Mouse (Mus musculus) embryonic facial prominence, embryonic 11.5 days (tissue): Measurements from ENCODE around the gene Col6a2. TPM values are rescaled to one million over a fixed set of nuclear protein-coding genes. Genes with fewer than 3 reads are reported as not detected.

Experiments used
- ATAC-seq: fragments of 200-750 bp; cut with Nextera tagmentation; replicated peaks from 2 replicates; pipeline ENCODE4 v1.8.0; 2017; ENCODE audit warnings: low read depth; ENCODE audit not compliant: insufficient number of reproducible peaks, low FRiP score, low TSS enrichment
- DNase-seq: peaks from one replicate; pipeline ENCODE4 v3.0.0-alpha.2; 2015; ENCODE audit warnings: low spot score
- H3K27ac ChIP-seq: fragments of 300-500 bp; sonication (generic); replicated peaks from 2 replicates; pipeline ENCODE4 v1.5.1; 2014; ENCODE audit warnings: mild to moderate bottlenecking, low read depth, low read length, control low read depth
- H3K27me3 ChIP-seq: fragments of 300-500 bp; sonication (generic); 2 replicates; pipeline ENCODE4 v1.6.1; 2014; ENCODE audit warnings: mild to moderate bottlenecking, low read length, moderate library complexity, mixed read lengths; ENCODE audit not compliant: control insufficient read depth, insufficient read depth
- H3K36me3 ChIP-seq: fragments of 300-500 bp; sonication (generic); replicated peaks from 2 replicates; pipeline ENCODE4 v1.6.1; 2014; ENCODE audit warnings: low read depth, mild to moderate bottlenecking, low read length, moderate library complexity, mixed read lengths; ENCODE audit not compliant: control insufficient read depth, insufficient read depth
- H3K4me1 ChIP-seq: fragments of 300-500 bp; sonication (generic); 2 replicates; pipeline ENCODE4 v1.6.1; 2014; ENCODE audit warnings: low read length, mixed read lengths; ENCODE audit not compliant: control insufficient read depth, insufficient read depth
- H3K4me2 ChIP-seq: fragments of 300-500 bp; sonication (generic); 2 replicates; pipeline ENCODE4 v1.6.1; 2014; ENCODE audit warnings: low read depth, mild to moderate bottlenecking, control low read depth, low read length, moderate library complexity
- H3K4me3 ChIP-seq: fragments of 300-500 bp; sonication (generic); 2 replicates; pipeline ENCODE4 v1.5.1; 2014; ENCODE audit warnings: low read depth, low read length, control low read depth
- H3K9ac ChIP-seq: fragments of 300-500 bp; sonication (generic); replicated peaks from 2 replicates; pipeline ENCODE4 v1.6.1; 2014; ENCODE audit warnings: mild to moderate bottlenecking, control low read depth, low read length
- H3K9me3 ChIP-seq: fragments of 300-500 bp; sonication (generic); replicated peaks from 2 replicates; pipeline ENCODE4 v1.6.1; 2016; ENCODE audit warnings: mild to moderate bottlenecking, low read length, inconsistent platforms, mixed read lengths; ENCODE audit not compliant: control insufficient read depth
- WGBS: fragments of 180-500 bp; shearing (Covaris S2); extraction: QIAGEN DNeasy Blood & Tissue Kit; methylation state at CpG from one replicate; pipeline ENCODE4 v1.1.7; 2014; 5-methylcytosine and 5-hydroxymethylcytosine counted together
- polyA plus RNA-seq: library from polyadenylated mRNA; unstranded; fragments of >200 nt; fragmentation: Nextera tagmentation; extraction: Ambion mirVana; gene quantifications from 2 replicates; pipeline ENCODE4 v1.2.1, GENCODE M21; 2014

The Col6a2 gene
- polyA plus RNA-seq, 1 experiment from 2014 or later: 14.0 TPM

DNA sequence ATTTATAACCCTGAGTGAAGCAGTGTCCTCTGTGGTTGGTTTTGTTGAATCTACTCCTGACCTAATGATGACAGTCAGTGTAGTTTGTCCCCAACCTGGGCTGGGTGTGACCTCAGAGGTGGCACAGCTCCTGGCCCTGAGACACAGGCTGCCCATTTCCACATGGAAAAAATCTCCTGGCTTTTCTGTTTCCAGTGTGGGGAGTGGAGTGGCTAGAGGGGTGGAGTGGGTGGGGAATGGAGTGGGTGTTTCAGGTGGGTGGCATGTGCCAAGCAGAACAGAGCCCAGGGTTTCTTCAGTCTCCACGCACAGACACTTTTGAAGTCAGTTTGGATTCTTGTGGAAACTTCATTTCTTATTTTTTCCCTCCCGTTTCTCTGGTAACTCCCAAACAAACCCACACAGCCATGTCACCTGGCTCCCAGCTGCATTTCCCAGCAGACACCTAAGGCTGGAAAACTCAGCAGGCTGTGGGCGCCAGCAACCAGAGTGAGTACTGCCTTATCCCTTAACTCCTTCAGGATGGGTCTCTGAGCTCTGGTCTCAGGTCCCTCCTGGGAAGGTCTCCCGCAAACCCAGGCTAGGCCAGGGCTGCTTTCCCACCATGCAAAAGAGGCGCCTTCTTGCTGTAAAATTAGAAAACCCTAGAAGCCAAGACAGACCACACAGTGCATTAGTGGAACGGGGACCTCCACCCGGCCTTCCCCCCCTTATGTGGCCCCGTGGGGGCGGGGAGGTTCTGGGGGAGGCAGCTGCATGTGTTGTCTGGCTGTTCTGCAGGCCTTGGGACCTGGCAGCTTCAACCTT, 19.4 kb upstream of the Col6a2 start:
- no peak for DNase-seq
- Histone ChIP-seq H3K36me3 (no peaks in the 10 kb centered on the region), H3K27ac (no peak overlapping the region), H3K4me3 (no peak overlapping the region), H3K27me3 (no peaks in the 10 kb centered on the region), H3K9ac (no peak overlapping the region), H3K4me2 (no peak overlapping the region), H3K9me3 (no peaks in the 10 kb centered on the region), H3K4me1 (no peaks in the 10 kb centered on the region)
- WGBS: 78% methylated on average over 9 of the region's 9 CpGs
- no peak for ATAC-seq

DNA sequence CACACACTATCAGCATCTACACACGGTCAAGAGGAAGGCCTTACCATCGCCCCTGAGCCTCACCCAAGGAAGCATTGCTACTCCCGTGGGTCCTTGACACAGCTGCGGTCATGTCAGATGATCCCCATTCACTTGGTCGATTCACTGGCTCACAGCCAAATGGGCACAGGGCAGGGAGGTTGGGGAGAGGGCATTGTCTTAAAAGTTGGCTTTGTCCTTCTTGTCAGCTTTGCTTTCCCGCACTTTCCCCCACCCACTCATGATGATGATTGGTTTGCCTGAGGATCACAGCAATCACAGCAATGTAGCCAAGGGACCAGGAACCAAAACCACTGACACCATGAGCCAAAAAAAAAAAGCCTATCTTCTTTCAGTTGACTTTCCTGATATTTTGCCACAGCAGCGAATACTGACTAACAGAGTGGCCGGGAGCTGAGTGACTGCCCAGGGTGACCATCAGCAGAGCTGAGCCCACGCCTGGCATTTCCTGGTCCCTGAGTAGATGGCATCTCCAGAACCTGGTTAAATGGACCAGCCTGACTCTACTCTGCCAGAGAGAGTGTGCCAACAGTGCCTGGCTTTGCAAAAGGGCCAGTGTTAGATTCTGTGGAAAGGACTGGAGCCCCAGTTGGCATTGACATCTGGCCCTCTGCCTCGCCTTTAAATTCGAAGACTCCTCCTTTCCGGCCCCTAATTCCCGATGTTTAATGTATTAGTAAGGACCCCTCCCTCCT, 18.6 kb upstream of the Col6a2 start:
- no peak for ATAC-seq
- no peak overlapping the region for H3K27ac ChIP-seq
- H3K4me1 ChIP-seq: no peaks in the 10 kb centered on the region
- WGBS: 92% methylated on average over 13 of the region's 13 CpGs
- no peaks in the 10 kb centered on the region for H3K36me3 ChIP-seq
- no peaks in the 10 kb centered on the region for H3K27me3 ChIP-seq
- no peak overlapping the region for H3K9ac ChIP-seq
- no peaks in the 10 kb centered on the region for H3K9me3 ChIP-seq
- no peak overlapping the region for H3K4me2 ChIP-seq
- no peak for DNase-seq
- H3K4me3 ChIP-seq: no peak overlapping the region

DNA sequence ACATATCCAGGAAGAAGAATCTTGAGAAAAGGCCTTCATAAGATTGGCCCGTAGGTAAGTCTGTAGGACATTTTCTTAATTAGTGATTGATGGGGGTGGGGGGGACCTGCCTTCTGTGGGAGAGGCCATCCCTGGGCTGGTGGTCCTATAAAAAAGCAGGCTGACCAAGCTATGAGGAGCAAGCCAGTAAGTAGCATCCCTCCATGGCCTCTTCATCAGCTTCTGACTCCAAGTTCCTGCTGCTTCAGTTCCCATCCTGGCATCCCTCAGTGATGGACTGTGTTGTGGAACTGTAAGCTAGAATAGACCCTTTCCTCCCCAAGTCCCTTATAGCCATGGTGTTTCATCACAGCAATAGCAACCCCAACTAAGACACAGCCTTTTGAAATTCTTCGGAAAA, 16.5 kb upstream of the Col6a2 start:
- Histone ChIP-seq H3K9me3 (no peaks in the 10 kb centered on the region), H3K9ac (no peak overlapping the region), H3K36me3 (no peaks in the 10 kb centered on the region), H3K27me3 (no peaks in the 10 kb centered on the region), H3K4me2 (no peak overlapping the region), H3K4me1 (0 out of 2 replicates have a peak, but pooled peaks cover 3% of the 10 kb centered on the region), H3K27ac (no peak overlapping the region), H3K4me3 (no peak overlapping the region)
- 89% methylated on average over 2 of the region's 2 CpGs for WGBS
- no peak for ATAC-seq
- DNase-seq: no peak

DNA sequence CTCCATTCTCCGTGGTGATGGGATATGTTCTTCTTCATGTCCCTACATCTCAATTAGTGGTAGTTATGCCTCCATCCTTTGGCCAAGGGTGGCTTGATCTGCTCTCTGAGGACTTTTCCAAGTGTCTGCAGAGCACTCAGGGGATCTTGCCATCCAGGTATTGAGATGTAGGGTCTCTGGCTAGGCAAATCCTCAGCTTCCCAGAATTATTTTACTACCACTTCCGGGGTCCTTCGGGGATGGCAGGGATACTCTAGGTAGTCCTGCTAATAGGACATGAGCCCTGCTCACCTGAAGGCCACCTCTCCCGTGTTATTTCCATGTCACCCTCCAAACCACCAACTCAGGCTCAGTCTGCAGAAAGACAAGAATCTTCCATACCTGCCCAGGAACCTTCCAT, 13.2 kb upstream of the Col6a2 start:
- no peak for ATAC-seq
- Histone ChIP-seq H3K27me3 (no peaks in the 10 kb centered on the region), H3K27ac (peak overlapping the region; percentile 52), H3K4me3 (no peak overlapping the region), H3K36me3 (no peaks in the 10 kb centered on the region), H3K4me2 (no peak overlapping the region), H3K9me3 (no peaks in the 10 kb centered on the region), H3K4me1 (peaks cover 3% of the 10 kb centered on the region; the same call in 1 of the 2 replicates), H3K9ac (no peak overlapping the region; the same call in 1 of the 2 replicates)
- WGBS: 87% methylated on average over 4 of the region's 4 CpGs
- no peak for DNase-seq

DNA sequence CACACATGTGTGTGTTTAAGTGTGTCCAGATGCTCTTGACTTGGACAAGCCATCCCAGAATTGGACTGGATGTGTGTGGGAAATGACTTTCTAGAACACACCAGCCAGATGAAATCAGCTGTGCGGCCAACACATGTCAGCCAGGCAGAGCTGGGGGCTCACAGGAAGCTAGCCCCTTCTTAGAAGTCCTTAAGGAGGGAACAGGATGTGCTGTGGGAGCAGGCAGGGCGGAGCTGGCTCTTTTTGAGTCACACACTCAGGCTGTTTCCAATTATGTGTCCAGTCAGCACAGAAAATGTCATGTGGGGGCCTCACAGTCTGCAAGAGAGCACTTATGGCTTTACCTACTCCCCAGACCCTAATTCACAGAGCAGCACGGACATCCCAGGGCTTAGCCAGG, 12.6 kb upstream of the Col6a2 start:
- ATAC-seq: 0 out of 2 replicates have a peak, but pooled peaks have one; percentile 32
- 20% methylated on average over 3 of the region's 3 CpGs for WGBS
- Histone ChIP-seq H3K36me3 (no peaks in the 10 kb centered on the region), H3K4me2 (no peak overlapping the region), H3K4me3 (no peak overlapping the region), H3K9ac (no peak overlapping the region; the same call in 1 of the 2 replicates), H3K4me1 (peaks cover 3% of the 10 kb centered on the region; the same call in 1 of the 2 replicates), H3K9me3 (no peaks in the 10 kb centered on the region), H3K27me3 (no peaks in the 10 kb centered on the region), H3K27ac (peak overlapping the region; percentile 52; the same call in 1 of the 2 replicates)
- DNase-seq: peak; percentile 77

DNA sequence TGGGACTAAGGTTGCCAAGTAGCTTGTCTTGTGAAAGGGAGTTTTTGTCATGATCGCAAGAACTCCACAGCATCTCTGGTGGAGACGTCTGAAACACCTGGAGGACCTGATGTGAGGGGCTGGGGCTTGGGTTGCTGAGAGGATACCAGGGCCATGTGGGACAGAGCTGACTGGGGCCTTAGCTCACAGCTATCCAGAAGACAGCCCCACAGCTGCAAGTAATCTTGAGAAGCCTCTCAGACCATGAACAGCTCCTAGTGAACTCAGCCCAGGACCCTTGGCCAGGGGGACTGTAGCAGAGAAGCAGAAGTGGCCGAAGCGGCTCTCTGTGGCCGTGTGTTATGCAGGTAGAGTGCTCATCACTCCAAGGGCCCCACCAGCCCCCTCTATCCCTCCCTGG, 11.2 kb upstream of the Col6a2 start:
- DNase-seq (no peak), ATAC-seq (no peak)
- no peaks in the 10 kb centered on the region for H3K36me3 ChIP-seq
- H3K4me1 ChIP-seq: peaks cover 3% of the 10 kb centered on the region; the same call in 1 of the 2 replicates
- no peaks in the 10 kb centered on the region for H3K27me3 ChIP-seq
- no peak overlapping the region for H3K9ac ChIP-seq
- WGBS: 67% methylated on average over 5 of the region's 5 CpGs
- no peak overlapping the region for H3K4me2 ChIP-seq
- H3K4me3 ChIP-seq: no peak overlapping the region
- H3K9me3 ChIP-seq: no peaks in the 10 kb centered on the region
- H3K27ac ChIP-seq: peak overlapping the region; percentile 23; the same call in 1 of the 2 replicates

DNA sequence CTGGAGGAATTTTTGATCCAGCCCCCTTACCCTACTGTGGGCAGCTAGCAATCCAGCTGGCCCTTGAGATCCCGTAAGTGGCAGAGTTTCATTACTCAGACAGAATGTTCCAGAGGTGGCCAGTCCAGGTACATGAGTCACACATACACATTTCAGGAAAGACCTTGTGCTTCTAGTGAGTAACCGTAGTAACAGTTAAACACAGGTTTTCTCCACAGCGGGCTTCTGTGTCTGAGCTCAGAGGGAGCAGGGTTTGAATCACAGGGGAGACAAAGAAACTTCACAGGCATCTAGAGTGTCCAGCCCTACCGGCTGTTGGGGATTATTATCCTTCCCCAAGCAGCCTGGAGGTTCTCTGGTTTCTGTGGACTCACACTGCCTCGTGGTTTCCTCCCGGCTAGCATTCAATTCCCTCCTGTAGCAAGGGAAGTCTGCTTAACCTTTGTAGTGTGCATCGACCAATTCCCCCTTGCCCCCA, 10.7 kb upstream of the Col6a2 start:
- Histone ChIP-seq H3K36me3 (no peaks in the 10 kb centered on the region), H3K9ac (no peak overlapping the region), H3K4me3 (no peak overlapping the region), H3K27ac (no peak overlapping the region; the same call in 1 of the 2 replicates), H3K4me2 (no peak overlapping the region), H3K4me1 (peaks cover 3% of the 10 kb centered on the region; the same call in 1 of the 2 replicates), H3K27me3 (no peaks in the 10 kb centered on the region), H3K9me3 (no peaks in the 10 kb centered on the region)
- DNase-seq: peak; percentile 44
- WGBS: 43% methylated on average over 7 of the region's 7 CpGs
- peak; percentile 37; the same call in 1 of the 2 replicates for ATAC-seq
